Mouse (Mus musculus) gastrocnemius, adult 18-20 months (tissue): ENCODE data around the gene Gna12. TPM values are rescaled to one million over a fixed set of nuclear protein-coding genes. Genes with fewer than 3 reads are reported as not detected.

Source experiments
- DNase-seq: peaks from one replicate; pipeline ENCODE4 v3.0.0; 2021; ENCODE audit warnings: low spot score
- long read RNA-seq, 2 experiments: library from polyadenylated mRNA; stranded (forward); transcript quantifications; one replicate each; pipeline ENCODE4 v2.0.0; 2021
- total RNA-seq, 2 experiments: library from RNA; stranded (reverse); gene quantifications; 2 replicates each; pipeline ENCODE4 v1.2.3; 2021

Gna12 gene
- 10 to 100 TPM; 21.7 to 24.4 TPM for total RNA-seq
- long read RNA-seq, experiment 1, transcript Gna12-201 (4 exons, 3,416 nt), result major isoform, 60 of 67 reads
- long read RNA-seq, experiment 1, partial matches to known transcripts, result 2 of 67 reads
- long read RNA-seq, experiment 1, other reads (novel, unspliced or antisense), result 5 of 67 reads
- long read RNA-seq, experiment 2, transcript Gna12-201 (4 exons, 3,416 nt), result major isoform, 31 of 42 reads
- long read RNA-seq, experiment 2, partial matches to known transcripts, result 2 of 42 reads
- long read RNA-seq, experiment 2, other reads (novel, unspliced or antisense), result 9 of 42 reads

- peak; percentile 99 for DNase-seq
Measured at GRCm38 (mm10) chr5:140830314-140831063, at the start of gene Gna12. Gene Gna12, minus strand, starts transcription at chr5:140830431.

- no peak for DNase-seq
Measured at GRCm38 (mm10) chr5:140878644-140879043, 48.4 kb upstream of the Gna12 start.

GRCm38 (mm10) chr5:140873736-140874307 is 43.6 kb upstream of the Gna12 start:
- DNase-seq, result no peak

GRCm38 (mm10) chr5:140873039-140873551 is 42.9 kb upstream of the Gna12 start:
- no peak for DNase-seq

GRCm38 (mm10) chr5:140872532-140873038 is 42.4 kb upstream of the Gna12 start:
- DNase-seq, result no peak

- DNase-seq, result no peak
Measured at GRCm38 (mm10) chr5:140871241-140871640, 41.0 kb upstream of the Gna12 start.

GRCm38 (mm10) chr5:140869034-140869433 is 38.8 kb upstream of the Gna12 start:
- DNase-seq, result peak; percentile 40

- DNase-seq, result no peak
Measured at GRCm38 (mm10) chr5:140859730-140860129, 29.5 kb upstream of the Gna12 start.

- no peak for DNase-seq
Measured at GRCm38 (mm10) chr5:140858335-140858734, 28.1 kb upstream of the Gna12 start.

GRCm38 (mm10) chr5:140857432-140858154 is 27.4 kb upstream of the Gna12 start:
- no peak for DNase-seq

- DNase-seq, result no peak
Measured at GRCm38 (mm10) chr5:140855909-140856530, 25.8 kb upstream of the Gna12 start.

- no peak for DNase-seq
Measured at GRCm38 (mm10) chr5:140854700-140855099, 24.5 kb upstream of the Gna12 start.

- DNase-seq, result no peak
Measured at GRCm38 (mm10) chr5:140853723-140854122, 23.5 kb upstream of the Gna12 start.

GRCm38 (mm10) chr5:140852435-140852996 is 22.3 kb upstream of the Gna12 start:
- DNase-seq, result no peak

GRCm38 (mm10) chr5:140847300-140847729 is 17.1 kb upstream of the Gna12 start:
- peak; percentile 34 for DNase-seq

GRCm38 (mm10) chr5:140841942-140842341 is 11.7 kb upstream of the Gna12 start:
- no peak for DNase-seq

GRCm38 (mm10) chr5:140831064-140831431 is 817 bp upstream of the Gna12 start:
- no peak for DNase-seq

- no peak for DNase-seq
Measured at GRCm38 (mm10) chr5:140829911-140830294, 328 bp downstream of the Gna12 start.

- no peak for DNase-seq
Measured at GRCm38 (mm10) chr5:140829081-140829910, 935 bp downstream of the Gna12 start.

- no peak for DNase-seq
Measured at GRCm38 (mm10) chr5:140828363-140828762, 1.9 kb downstream of the Gna12 start.
